Mouse (Mus musculus) forebrain, embryonic 16.5 days (tissue): ENCODE measurements around the gene Nme9. TPM values are rescaled to one million over a fixed set of nuclear protein-coding genes. Genes with fewer than 3 reads are reported as not detected.

Source experiments
- ATAC-seq: fragments of 200-750 bp; cut with Nextera tagmentation; 2 replicates; pipeline ENCODE4 v1.8.0; 2017; ENCODE audit warnings: mild to moderate bottlenecking, moderate library complexity
- H3K27ac ChIP-seq: fragments of 300-500 bp; sonication (generic); 2 replicates; pipeline ENCODE4 v1.5.1; 2014; ENCODE audit warnings: low read length, control low read depth
- H3K27me3 ChIP-seq: fragments of 300-500 bp; sonication (generic); replicated peaks from 2 replicates; pipeline ENCODE4 v1.6.1; 2014; ENCODE audit warnings: low read length; ENCODE audit not compliant: control insufficient read depth, insufficient read depth
- H3K36me3 ChIP-seq: fragments of 300-500 bp; sonication (generic); 2 replicates; pipeline ENCODE4 v1.6.1; 2014; ENCODE audit not compliant: control insufficient read depth, insufficient read depth
- H3K4me1 ChIP-seq: fragments of 300-500 bp; sonication (generic); replicated peaks from 2 replicates; pipeline ENCODE4 v1.6.1; 2014; ENCODE audit warnings: low read length; ENCODE audit not compliant: control insufficient read depth, insufficient read depth
- H3K4me2 ChIP-seq: fragments of 300-500 bp; sonication (generic); 2 replicates; pipeline ENCODE4 v1.6.1; 2014; ENCODE audit warnings: mild to moderate bottlenecking, low read length, control low read depth
- H3K4me3 ChIP-seq: fragments of 300-500 bp; sonication (generic); replicated peaks from 2 replicates; pipeline ENCODE4 v1.5.1; 2014; ENCODE audit warnings: mild to moderate bottlenecking, low read length, control low read depth
- H3K9ac ChIP-seq: fragments of 300-500 bp; sonication (generic); replicated peaks from 2 replicates; pipeline ENCODE4 v1.6.1; 2014; ENCODE audit warnings: low read depth, low read length, control low read depth
- H3K9me3 ChIP-seq: fragments of 300-500 bp; sonication (generic); 2 replicates; pipeline ENCODE4 v1.6.1; 2016; ENCODE audit warnings: low read length; ENCODE audit not compliant: control insufficient read depth
- whole genome bisulfite sequencing: fragments of 180-500 bp; shearing (Covaris S2); extraction: QIAGEN DNeasy Blood & Tissue Kit; methylation state at CpG from one replicate; pipeline ENCODE4 v1.1.7; 2014; 5-methylcytosine and 5-hydroxymethylcytosine counted together
- polyA plus RNA-seq: library from polyadenylated mRNA; unstranded; fragments of >200 nt; fragmentation: Nextera tagmentation; extraction: Ambion mirVana; gene quantifications from 2 replicates; pipeline ENCODE4 v1.2.1, GENCODE M21; 2015

The Nme9 gene
- polyA plus RNA-seq, 1 experiment from 2014 or later: 0.61 TPM

GRCm38 (mm10) chr9:99469681-99470273 is 18.5 kb downstream of the Nme9 start:
- no peak for ATAC-seq
- Histone ChIP-seq H3K9me3 (no peaks in the 10 kb centered on the region), H3K4me3 (no peak overlapping the region), H3K36me3 (no peaks in the 10 kb centered on the region), H3K27ac (no peak overlapping the region), H3K4me1 (no peaks in the 10 kb centered on the region), H3K9ac (no peak overlapping the region), H3K27me3 (no peaks in the 10 kb centered on the region), H3K4me2 (no peak overlapping the region)
- 65% methylated on average over 8 of the region's 8 CpGs for WGBS

GRCm38 (mm10) chr9:99470347-99471092 is 19.2 kb downstream of the Nme9 start:
- no peaks in the 10 kb centered on the region for H3K36me3 ChIP-seq
- H3K4me3 ChIP-seq: no peak overlapping the region
- WGBS: 63% methylated on average over 16 of the region's 16 CpGs
- no peak overlapping the region for H3K4me2 ChIP-seq
- H3K4me1 ChIP-seq: no peaks in the 10 kb centered on the region
- no peaks in the 10 kb centered on the region for H3K27me3 ChIP-seq
- peak; percentile 21; the same call in 1 of the 2 replicates for ATAC-seq
- H3K9me3 ChIP-seq: no peaks in the 10 kb centered on the region
- no peak overlapping the region for H3K27ac ChIP-seq
- no peak overlapping the region for H3K9ac ChIP-seq

- Histone ChIP-seq H3K36me3 (no peaks in the 10 kb centered on the region), H3K4me1 (no peaks in the 10 kb centered on the region), H3K27me3 (no peaks in the 10 kb centered on the region), H3K9ac (no peak overlapping the region), H3K9me3 (no peaks in the 10 kb centered on the region), H3K27ac (no peak overlapping the region), H3K4me3 (no peak overlapping the region), H3K4me2 (no peak overlapping the region)
- WGBS: 89% methylated on average over 7 of the region's 7 CpGs
- ATAC-seq: no peak
These were observed 20.1 kb downstream of the Nme9 start for GRCm38 (mm10) chr9:99471334-99471733.

- H3K27ac ChIP-seq: no peak overlapping the region
- H3K4me3 ChIP-seq: no peak overlapping the region
- no peaks in the 10 kb centered on the region for H3K9me3 ChIP-seq
- H3K4me2 ChIP-seq: no peak overlapping the region
- WGBS: 62% methylated on average over 9 of the region's 9 CpGs
- ATAC-seq: peak; percentile 11; the same call in 1 of the 2 replicates
- H3K27me3 ChIP-seq: no peaks in the 10 kb centered on the region
- no peaks in the 10 kb centered on the region for H3K36me3 ChIP-seq
- H3K4me1 ChIP-seq: peaks cover 20% of the 10 kb centered on the region
- H3K9ac ChIP-seq: no peak overlapping the region
These were observed 28.0 kb downstream of the Nme9 start for GRCm38 (mm10) chr9:99479181-99479711.

- no peaks in the 10 kb centered on the region for H3K36me3 ChIP-seq
These were observed 29.5 kb downstream of the Nme9 start for GRCm38 (mm10) chr9:99480764-99481163.

GRCm38 (mm10) chr9:99483191-99483590 is 31.9 kb downstream of the Nme9 start:
- Histone ChIP-seq H3K36me3 (0 out of 2 replicates have a peak, but pooled peaks cover 3% of the 10 kb centered on the region), H3K4me3 (no peak overlapping the region), H3K27me3 (no peaks in the 10 kb centered on the region), H3K4me1 (peaks cover 20% of the 10 kb centered on the region), H3K9me3 (no peaks in the 10 kb centered on the region), H3K27ac (no peak overlapping the region), H3K9ac (no peak overlapping the region), H3K4me2 (no peak overlapping the region)
- no peak for ATAC-seq
- WGBS: 89% methylated on average over 4 of the region's 4 CpGs

More at GRCm38 (mm10) chr9:99480764-99481163, 29.5 kb downstream of the Nme9 start:
- Histone ChIP-seq H3K4me2 (no peak overlapping the region), H3K4me3 (no peak overlapping the region), H3K9ac (no peak overlapping the region), H3K27ac (no peak overlapping the region), H3K4me1 (peaks cover 20% of the 10 kb centered on the region), H3K9me3 (no peaks in the 10 kb centered on the region), H3K27me3 (no peaks in the 10 kb centered on the region)
- WGBS: 73% methylated on average over 4 of the region's 4 CpGs
- ATAC-seq: peak; percentile 83

GRCm38 (mm10) chr9:99484632-99485031 is 33.4 kb downstream of the Nme9 start:
- H3K36me3 ChIP-seq: 0 out of 2 replicates have a peak, but pooled peaks cover 3% of the 10 kb centered on the region
- H3K27ac ChIP-seq: no peak overlapping the region
- no peaks in the 10 kb centered on the region for H3K9me3 ChIP-seq
- no peak overlapping the region for H3K4me2 ChIP-seq
- H3K27me3 ChIP-seq: no peaks in the 10 kb centered on the region
- no peak overlapping the region for H3K4me3 ChIP-seq
- H3K9ac ChIP-seq: no peak overlapping the region
- ATAC-seq: no peak
- peaks cover 10% of the 10 kb centered on the region for H3K4me1 ChIP-seq

- Histone ChIP-seq H3K4me2 (no peak overlapping the region), H3K4me3 (no peak overlapping the region), H3K9ac (no peak overlapping the region), H3K27me3 (no peaks in the 10 kb centered on the region), H3K4me1 (peaks cover 10% of the 10 kb centered on the region), H3K9me3 (no peaks in the 10 kb centered on the region), H3K27ac (no peak overlapping the region), H3K36me3 (0 out of 2 replicates have a peak, but pooled peaks cover 3% of the 10 kb centered on the region)
- WGBS: 90% methylated on average over 4 of the region's 4 CpGs
- no peak for ATAC-seq
These were observed 33.9 kb downstream of the Nme9 start for GRCm38 (mm10) chr9:99485144-99485543.

- no peak for ATAC-seq
- Histone ChIP-seq H3K27ac (no peak overlapping the region), H3K9me3 (no peaks in the 10 kb centered on the region), H3K4me2 (no peak overlapping the region), H3K4me3 (no peak overlapping the region), H3K4me1 (no peaks in the 10 kb centered on the region), H3K27me3 (no peaks in the 10 kb centered on the region), H3K36me3 (0 out of 2 replicates have a peak, but pooled peaks cover 3% of the 10 kb centered on the region), H3K9ac (no peak overlapping the region)
- 90% methylated on average over 8 of the region's 8 CpGs for WGBS
These were observed 35.9 kb downstream of the Nme9 start for GRCm38 (mm10) chr9:99487126-99487695.
